Mouse (Mus musculus) neural tube, embryonic 15.5 days (tissue): ENCODE measurements around the gene Heatr9. TPM values are rescaled to one million over a fixed set of nuclear protein-coding genes. Genes with fewer than 3 reads are reported as not detected.
A peak's percentile ranks its signal among the peaks of the same experiment; 100 is the strongest.

Experiments
- ATAC-seq: fragments of 200-750 bp; cut with Nextera tagmentation; 2 replicates; pipeline ENCODE4 v1.8.0; 2017; ENCODE audit warnings: mild to moderate bottlenecking, moderate TSS enrichment, moderate library complexity; ENCODE audit not compliant: low FRiP score
- H3K27ac ChIP-seq: fragments of 300-500 bp; sonication (generic); replicated peaks from 2 replicates; pipeline ENCODE4 v1.5.1; 2015; ENCODE audit warnings: mild to moderate bottlenecking, inconsistent platforms
- H3K27me3 ChIP-seq: fragments of 300-500 bp; sonication (generic); replicated peaks from 2 replicates; pipeline ENCODE4 v1.6.1; 2015; ENCODE audit warnings: inconsistent platforms
- H3K36me3 ChIP-seq: fragments of 300-500 bp; sonication (generic); 2 replicates; pipeline ENCODE4 v1.6.1; 2015; ENCODE audit warnings: inconsistent platforms
- H3K4me1 ChIP-seq: fragments of 300-500 bp; sonication (generic); 2 replicates; pipeline ENCODE4 v1.6.1; 2015; ENCODE audit warnings: inconsistent platforms
- H3K4me2 ChIP-seq: fragments of 300-500 bp; sonication (generic); 2 replicates; pipeline ENCODE4 v1.6.1; 2015; ENCODE audit warnings: inconsistent platforms, mild to moderate bottlenecking, moderate library complexity
- H3K4me3 ChIP-seq: fragments of 300-500 bp; sonication (generic); replicated peaks from 2 replicates; pipeline ENCODE4 v1.5.1; 2015; ENCODE audit warnings: mild to moderate bottlenecking, inconsistent platforms
- H3K9ac ChIP-seq: fragments of 300-500 bp; sonication (generic); replicated peaks from 2 replicates; pipeline ENCODE4 v1.6.1; 2015; ENCODE audit warnings: mild to moderate bottlenecking, inconsistent platforms
- H3K9me3 ChIP-seq: fragments of 300-500 bp; sonication (generic); replicated peaks from 2 replicates; pipeline ENCODE4 v1.6.1; 2016; ENCODE audit warnings: inconsistent platforms
- WGBS: fragments of 180-500 bp; shearing (Covaris S2); methylation state at CpG from one replicate; pipeline ENCODE4 v1.1.7; 2015; ENCODE audit warnings: mixed read lengths; 5-methylcytosine and 5-hydroxymethylcytosine counted together
- polyA plus RNA-seq: library from polyadenylated mRNA; unstranded; fragments of >200 nt; fragmentation: Nextera tagmentation; extraction: Ambion mirVana; gene quantifications from 2 replicates; pipeline ENCODE4 v1.2.1, GENCODE M21; 2015

Heatr9 gene
- polyA plus RNA-seq, 1 experiment from 2014 or later: not detected

- H3K9ac ChIP-seq: no peak overlapping the region
- H3K27me3 ChIP-seq: no peaks in the 10 kb centered on the region
- no peak for ATAC-seq
- no peaks in the 10 kb centered on the region for H3K4me1 ChIP-seq
- H3K4me3 ChIP-seq: no peak overlapping the region
- 58% methylated on average over 12 of the region's 12 CpGs for WGBS
- 0 out of 2 replicates have a peak, but pooled peaks cover 5% of the 10 kb centered on the region for H3K36me3 ChIP-seq
- no peak overlapping the region for H3K4me2 ChIP-seq
- no peaks in the 10 kb centered on the region for H3K9me3 ChIP-seq
- H3K27ac ChIP-seq: no peak overlapping the region
Measured at GRCm38 (mm10) chr11:83529024-83529423, 7.0 kb upstream of the Heatr9 start.

- Histone ChIP-seq H3K4me1 (no peaks in the 10 kb centered on the region), H3K4me3 (no peak overlapping the region), H3K4me2 (no peak overlapping the region), H3K9me3 (no peaks in the 10 kb centered on the region), H3K36me3 (peaks cover 8% of the 10 kb centered on the region; the same call in 1 of the 2 replicates), H3K9ac (no peak overlapping the region), H3K27ac (no peak overlapping the region), H3K27me3 (no peaks in the 10 kb centered on the region)
- no peak for ATAC-seq
- 71% methylated on average over 6 of the region's 6 CpGs for WGBS
Measured at GRCm38 (mm10) chr11:83518371-83518770, 3.6 kb downstream of the Heatr9 start.

- no peak for ATAC-seq
- Histone ChIP-seq H3K4me3 (no peak overlapping the region), H3K4me2 (no peak overlapping the region), H3K9ac (no peak overlapping the region), H3K36me3 (peaks cover 8% of the 10 kb centered on the region; the same call in 1 of the 2 replicates), H3K27me3 (no peaks in the 10 kb centered on the region), H3K4me1 (no peaks in the 10 kb centered on the region), H3K27ac (no peak overlapping the region), H3K9me3 (no peaks in the 10 kb centered on the region)
Measured at GRCm38 (mm10) chr11:83517153-83517552, 4.8 kb downstream of the Heatr9 start.

GRCm38 (mm10) chr11:83509521-83509920 is 12.5 kb downstream of the Heatr9 start:
- Histone ChIP-seq H3K4me1 (no peaks in the 10 kb centered on the region), H3K4me3 (no peak overlapping the region), H3K27me3 (no peaks in the 10 kb centered on the region), H3K36me3 (peaks cover 37% of the 10 kb centered on the region), H3K9me3 (no peaks in the 10 kb centered on the region), H3K9ac (no peak overlapping the region), H3K27ac (no peak overlapping the region), H3K4me2 (no peak overlapping the region)
- ATAC-seq: no peak

GRCm38 (mm10) chr11:83504308-83504707 is 17.7 kb downstream of the Heatr9 start:
- no peaks in the 10 kb centered on the region for H3K27me3 ChIP-seq
- no peak overlapping the region for H3K4me2 ChIP-seq
- no peaks in the 10 kb centered on the region for H3K9me3 ChIP-seq
- no peak overlapping the region for H3K27ac ChIP-seq
- peaks cover 62% of the 10 kb centered on the region for H3K36me3 ChIP-seq
- no peak overlapping the region for H3K9ac ChIP-seq
- no peak for ATAC-seq
- H3K4me1 ChIP-seq: no peaks in the 10 kb centered on the region
- H3K4me3 ChIP-seq: no peak overlapping the region
- WGBS: 92% methylated on average over 5 of the region's 5 CpGs

- H3K27me3 ChIP-seq: no peaks in the 10 kb centered on the region
- no peak for ATAC-seq
- WGBS: 61% methylated on average over 2 of the region's 2 CpGs
- peaks cover 6% of the 10 kb centered on the region; the same call in 1 of the 2 replicates for H3K36me3 ChIP-seq
- no peak overlapping the region for H3K27ac ChIP-seq
- H3K4me1 ChIP-seq: no peaks in the 10 kb centered on the region
- H3K4me2 ChIP-seq: no peak overlapping the region
- H3K9ac ChIP-seq: no peak overlapping the region
- no peaks in the 10 kb centered on the region for H3K9me3 ChIP-seq
- H3K4me3 ChIP-seq: no peak overlapping the region
Measured at GRCm38 (mm10) chr11:83495571-83495970, 26.4 kb downstream of the Heatr9 start.

- 91% methylated on average over 4 of the region's 4 CpGs for WGBS
- Histone ChIP-seq H3K9me3 (no peaks in the 10 kb centered on the region), H3K27me3 (no peaks in the 10 kb centered on the region), H3K4me2 (no peak overlapping the region), H3K4me3 (no peak overlapping the region), H3K36me3 (peaks cover 21% of the 10 kb centered on the region), H3K9ac (no peak overlapping the region), H3K4me1 (no peaks in the 10 kb centered on the region), H3K27ac (no peak overlapping the region)
- ATAC-seq: no peak
Measured at GRCm38 (mm10) chr11:83491488-83491887, 30.5 kb downstream of the Heatr9 start.

GRCm38 (mm10) chr11:83473235-83474016 is 48.5 kb downstream of the Heatr9 start:
- peak overlapping the region; percentile 81 for H3K4me2 ChIP-seq

GRCm38 (mm10) chr11:83472324-83473234 is 49.4 kb downstream of the Heatr9 start, which contains the start of gene Taf15:
Gene Taf15 (plus strand): TSS chr11:83473086.
- under 1% methylated on average over 65 of the region's 66 CpGs for WGBS
- 0 out of 2 replicates have a peak, but pooled peaks cover 2% of the 10 kb centered on the region for H3K27me3 ChIP-seq
- H3K27ac ChIP-seq: peak within 1 kb of the TSS; percentile 99
- H3K4me3 ChIP-seq: peak within 1 kb of the TSS; percentile 95
- H3K36me3 ChIP-seq: peaks cover 3% of the 10 kb centered on the region; the same call in 1 of the 2 replicates
- H3K9me3 ChIP-seq: no peaks in the 10 kb centered on the region
- peak within 1 kb of the TSS; percentile 88 for H3K9ac ChIP-seq
- peaks cover 25% of the 10 kb centered on the region for H3K4me1 ChIP-seq
- peak within 1 kb of the TSS; percentile 81 for H3K4me2 ChIP-seq
- peak; percentile 99 for ATAC-seq

More at GRCm38 (mm10) chr11:83473235-83474016, 48.5 kb downstream of the Heatr9 start:
- H3K27ac ChIP-seq: peak overlapping the region; percentile 99
- H3K36me3 ChIP-seq: peaks cover 6% of the 10 kb centered on the region; the same call in 1 of the 2 replicates
- WGBS: under 1% methylated on average over 43 of the region's 52 CpGs
- peak overlapping the region; percentile 95 for H3K4me3 ChIP-seq
- no peaks in the 10 kb centered on the region for H3K9me3 ChIP-seq
- H3K4me1 ChIP-seq: peaks cover 25% of the 10 kb centered on the region
- H3K9ac ChIP-seq: peak overlapping the region; percentile 88
- ATAC-seq: peak; percentile 86
- 0 out of 2 replicates have a peak, but pooled peaks cover 2% of the 10 kb centered on the region for H3K27me3 ChIP-seq

- Histone ChIP-seq H3K4me1 (peaks cover 32% of the 10 kb centered on the region), H3K4me3 (peak overlapping the region; percentile 95; the same call in 1 of the 2 replicates), H3K4me2 (peak overlapping the region; percentile 64), H3K9ac (no peak overlapping the region), H3K27ac (no peak overlapping the region), H3K27me3 (peaks cover 2% of the 10 kb centered on the region; the same call in 1 of the 2 replicates), H3K9me3 (no peaks in the 10 kb centered on the region), H3K36me3 (peaks cover under 1% of the 10 kb centered on the region; the same call in 1 of the 2 replicates)
- WGBS: 95% methylated on average over 2 of the region's 2 CpGs
- ATAC-seq: no peak
Measured at GRCm38 (mm10) chr11:83471766-83472165, 50.2 kb downstream of the Heatr9 start.

GRCm38 (mm10) chr11:83468765-83469164 is 53.2 kb downstream of the Heatr9 start:
- H3K36me3 ChIP-seq: no peaks in the 10 kb centered on the region
- H3K9me3 ChIP-seq: no peaks in the 10 kb centered on the region
- H3K4me2 ChIP-seq: no peak overlapping the region
- peaks cover 19% of the 10 kb centered on the region for H3K27me3 ChIP-seq
- H3K27ac ChIP-seq: no peak overlapping the region
- no peak overlapping the region for H3K4me3 ChIP-seq
- peaks cover 23% of the 10 kb centered on the region for H3K4me1 ChIP-seq
- ATAC-seq: no peak
- WGBS: 86% methylated on average over 3 of the region's 3 CpGs
- no peak overlapping the region for H3K9ac ChIP-seq
